ENCODE assay signal across 8 mouse cellular contexts in genomic region chr4:127278451-127279001, GRCm38 (mm10). TPM values are rescaled to one million over a fixed set of nuclear protein-coding genes. Genes with fewer than 3 reads are reported as not detected.
A peak's percentile ranks its signal among the peaks of the same experiment; 100 is the strongest.
DNase-seq lines count a peak whose midpoint lies in the region; ATAC-seq and TF ChIP-seq lines count a peak whose summit lies in the region.

No protein-coding gene starts in this region.

- H3K9ac ChIP-seq in hindbrain, embryonic 13.5 days = no peak overlapping the region; the same call in 1 of the 2 replicates
- no peak overlapping the region for H3K9ac ChIP-seq in lung, embryonic 15.5 days

- peaks cover 14% of the 10 kb centered on the region; the same call in 1 of the 2 replicates for H3K4me1 ChIP-seq in hindbrain, embryonic 10.5 days (replicated peaks)
- no peaks in the 10 kb centered on the region for H3K4me1 ChIP-seq in hindbrain, embryonic 13.5 days (replicated peaks)
- no peaks in the 10 kb centered on the region for H3K4me1 ChIP-seq in lung, embryonic 15.5 days

- H3K4me3 ChIP-seq in hindbrain, embryonic 10.5 days = no peak overlapping the region
- H3K4me3 ChIP-seq in hindbrain, embryonic 13.5 days = no peak overlapping the region
- 0 out of 2 replicates have a peak overlapping the region, but pooled peaks have one; percentile 10 for H3K4me3 ChIP-seq in gastrocnemius, adult 2 months
- H3K4me3 ChIP-seq in lung, embryonic 15.5 days = no peak overlapping the region
- H3K4me3 ChIP-seq in left cerebral cortex, adult 2 months = no peak overlapping the region

- peak overlapping the region; percentile 43; the same call in 1 of the 2 replicates for H3K27ac ChIP-seq in hindbrain, embryonic 10.5 days
- H3K27ac ChIP-seq in hindbrain, embryonic 13.5 days = no peak overlapping the region
- peak overlapping the region; percentile 74 for H3K27ac ChIP-seq in gastrocnemius, adult 2 months
- H3K27ac ChIP-seq in lung, embryonic 15.5 days = 0 out of 2 replicates have a peak overlapping the region, but pooled peaks have one; percentile 15
- no peak overlapping the region for H3K27ac ChIP-seq in left cerebral cortex, adult 2 months

- ATAC-seq in hindbrain, embryonic 13.5 days (ENCODE audit: low FRiP score) = no peak
- ATAC-seq in lung, embryonic 15.5 days (ENCODE audit: borderline replicate concordance, extremely low read depth, low FRiP score, low TSS enrichment) = peak; percentile 25

- H3K27me3 ChIP-seq in hindbrain, embryonic 10.5 days (ENCODE audit: insufficient read depth, poor library complexity, severe bottlenecking) = peaks cover 3% of the 10 kb centered on the region; the same call in 1 of the 2 replicates
- H3K27me3 ChIP-seq in hindbrain, embryonic 13.5 days = no peaks in the 10 kb centered on the region
- no peaks in the 10 kb centered on the region for H3K27me3 ChIP-seq in lung, embryonic 15.5 days

- no peaks in the 10 kb centered on the region for H3K36me3 ChIP-seq in hindbrain, embryonic 10.5 days
- H3K36me3 ChIP-seq in hindbrain, embryonic 13.5 days = no peaks in the 10 kb centered on the region
- H3K36me3 ChIP-seq in lung, embryonic 15.5 days = no peaks in the 10 kb centered on the region

- H3K9me3 ChIP-seq in hindbrain, embryonic 10.5 days = no peaks in the 10 kb centered on the region
- no peaks in the 10 kb centered on the region for H3K9me3 ChIP-seq in hindbrain, embryonic 13.5 days
- H3K9me3 ChIP-seq in lung, embryonic 15.5 days = no peaks in the 10 kb centered on the region

- 48% methylated on average over 9 of the region's 9 CpGs for WGBS in hindbrain, embryonic 10.5 days
- WGBS in hindbrain, embryonic 13.5 days = 62% methylated on average over 9 of the region's 9 CpGs
- WGBS in lung, embryonic 15.5 days = 35% methylated on average over 9 of the region's 9 CpGs

- H3K4me2 ChIP-seq in hindbrain, embryonic 13.5 days = no peak overlapping the region
- H3K4me2 ChIP-seq in lung, embryonic 15.5 days = no peak overlapping the region

- intact Hi-C loops in gastrocnemius, adult 2 months (cut with DNase I) = no loop called here
- intact Hi-C loops in left cerebral cortex, adult 2 months (cut with DNase I) = no loop called here

- DNase-seq in hindbrain, embryonic 10.5 days (ENCODE audit: low spot score) = peak; percentile 29
- peak; percentile 55 for DNase-seq in gastrocnemius, adult 2 months
- DNase-seq in heart, postnatal 4 days = peak; percentile 58
- DNase-seq in spleen, postnatal 4 days (ENCODE audit: low spot score in 2 of 2) = no peak
- no peak for DNase-seq in frontal cortex, postnatal 10 days (ENCODE audit: low spot score in 2 of 2)
- no peak for DNase-seq in left cerebral cortex, adult 2 months (ENCODE audit: extremely low spot score in 1 of 2, low spot score in 2 of 2)

- TF ChIP-seq CTCF in gastrocnemius, adult 2 months (IDR thresholded peaks at IDR 0.05) = no peak
- no peak for TF ChIP-seq CTCF in left cerebral cortex, adult 2 months (IDR thresholded peaks at IDR 0.05)

RNA-seq across cellular contexts. Expression of gene Smim12, which starts 34.9 kb away (rescaled TPM):
- 78.7 and 81.1 TPM in 2 replicates for polyA plus RNA-seq in hindbrain, embryonic 10.5 days (2016; fragmentation: Nextera tagmentation; extraction: Ambion mirVana)
- polyA plus RNA-seq in hindbrain, embryonic 13.5 days (2015; fragmentation: Nextera tagmentation; extraction: Ambion mirVana) = 55.6 and 56.1 TPM in 2 replicates
- total RNA-seq in gastrocnemius, adult 2 months (2021) = 10 to 100 TPM; 31.9 to 36.5 TPM
- total RNA-seq in heart, postnatal 4 days (2021) = 10 to 100 TPM; 37.0 to 42.3 TPM
- polyA plus RNA-seq in lung, embryonic 15.5 days (2015; fragmentation: Nextera tagmentation; extraction: Ambion mirVana) = 57.2 and 63.1 TPM in 2 replicates
- total RNA-seq in left cerebral cortex, adult 2 months (2021) = 10 to 100 TPM; 52.1 to 54.0 TPM

RNA-seq across cellular contexts. Expression of gene Gja4, which starts 35.3 kb away (rescaled TPM):
- polyA plus RNA-seq in hindbrain, embryonic 10.5 days (2016; fragmentation: Nextera tagmentation; extraction: Ambion mirVana) = 13.5 and 18.8 TPM in 2 replicates
- 20.6 and 23.4 TPM in 2 replicates for polyA plus RNA-seq in hindbrain, embryonic 13.5 days (2015; fragmentation: Nextera tagmentation; extraction: Ambion mirVana)
- total RNA-seq in gastrocnemius, adult 2 months (2021) = 1 to 10 TPM; 3.4 to 5.2 TPM
- 10 to 100 TPM; 25.3 to 27.4 TPM for total RNA-seq in heart, postnatal 4 days (2021)
- 31.2 and 33.2 TPM in 2 replicates for polyA plus RNA-seq in lung, embryonic 15.5 days (2015; fragmentation: Nextera tagmentation; extraction: Ambion mirVana)
- 1 to 10 TPM; 4.1 to 4.5 TPM for total RNA-seq in left cerebral cortex, adult 2 months (2021)

RNA-seq across cellular contexts. Expression of gene Gjb3, which starts 52.1 kb away (rescaled TPM):
- polyA plus RNA-seq in hindbrain, embryonic 10.5 days (2016; fragmentation: Nextera tagmentation; extraction: Ambion mirVana) = 2.2 and 6.2 TPM in 2 replicates
- 0.30 and 0.54 TPM in 2 replicates for polyA plus RNA-seq in hindbrain, embryonic 13.5 days (2015; fragmentation: Nextera tagmentation; extraction: Ambion mirVana)
- total RNA-seq in gastrocnemius, adult 2 months (2021) = not detected
- under 1 TPM in 1 of 2 experiments, not detected in 1; 0.43 TPM for total RNA-seq in heart, postnatal 4 days (2021)
- polyA plus RNA-seq in lung, embryonic 15.5 days (2015; fragmentation: Nextera tagmentation; extraction: Ambion mirVana) = 1.6 and 2.0 TPM in 2 replicates
- under 1 TPM in 1 of 2 experiments, not detected in 1; 0.21 TPM for total RNA-seq in left cerebral cortex, adult 2 months (2021)

Comparison
In these comparisons a context has a peak if more than half of its experiments do, and no peak if none do; other contexts are left out.
1. H3K27ac ChIP-seq: peak in hindbrain, embryonic 10.5 days (single experiment), gastrocnemius, adult 2 months (single experiment) and lung, embryonic 15.5 days (single experiment); none in hindbrain, embryonic 13.5 days (single experiment) and left cerebral cortex, adult 2 months (single experiment).
2. DNase-seq: peak in hindbrain, embryonic 10.5 days (single experiment), gastrocnemius, adult 2 months (single experiment) and heart, postnatal 4 days (single experiment); none in spleen, postnatal 4 days (0 of 2), frontal cortex, postnatal 10 days (0 of 2) and left cerebral cortex, adult 2 months (0 of 2).
3. RNA of gene Gja4, which starts 35.3 kb away (total RNA-seq): 25.3 to 27.4 TPM in heart, postnatal 4 days; 3.4 to 5.2 TPM in gastrocnemius, adult 2 months and 4.1 to 4.5 TPM in left cerebral cortex, adult 2 months; every median in the first group is over 4 times any median in the second.